Mouse (Mus musculus): ENCODE measurements around the gene Pgm5. TPM values are rescaled to one million over a fixed set of nuclear protein-coding genes. Genes with fewer than 3 reads are reported as not detected.

The Pgm5 gene
- polyA plus RNA-seq, 1 experiment from 2014 or later = 0.35 TPM

DNA sequence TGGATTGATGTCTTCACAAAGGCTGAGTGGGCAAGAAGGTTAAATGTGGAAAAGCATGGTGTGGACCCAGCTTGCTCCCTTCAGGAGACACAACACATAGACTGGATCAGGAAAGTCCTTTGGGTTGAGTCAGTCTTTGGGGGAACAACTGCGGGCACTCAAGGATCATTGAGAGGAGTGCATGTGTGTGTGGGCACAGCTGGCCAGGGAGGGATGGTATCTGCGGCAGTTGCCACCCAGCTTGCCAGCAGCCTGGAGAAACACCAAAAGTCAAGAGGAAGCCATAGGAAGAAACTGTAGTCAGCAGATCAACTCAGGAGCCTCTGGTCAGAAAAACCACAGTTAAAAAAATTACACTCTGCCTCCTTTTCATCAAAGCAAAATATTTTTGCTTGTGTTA is 12.8 kb downstream of the Pgm5 start:
- H3K9me3 ChIP-seq (replicated peaks) = no peaks in the 10 kb centered on the region
- H3K27ac ChIP-seq = no peak overlapping the region
- H3K4me2 ChIP-seq = no peak overlapping the region
- H3K4me3 ChIP-seq = no peak overlapping the region
- no peak for ATAC-seq
- H3K9ac ChIP-seq = no peak overlapping the region
- peaks cover 22% of the 10 kb centered on the region for H3K4me1 ChIP-seq
- WGBS = 89% methylated on average over 2 of the region's 2 CpGs
- no peaks in the 10 kb centered on the region for H3K27me3 ChIP-seq
- no peaks in the 10 kb centered on the region for H3K36me3 ChIP-seq (ENCODE audit: poor library complexity, severe bottlenecking)

DNA sequence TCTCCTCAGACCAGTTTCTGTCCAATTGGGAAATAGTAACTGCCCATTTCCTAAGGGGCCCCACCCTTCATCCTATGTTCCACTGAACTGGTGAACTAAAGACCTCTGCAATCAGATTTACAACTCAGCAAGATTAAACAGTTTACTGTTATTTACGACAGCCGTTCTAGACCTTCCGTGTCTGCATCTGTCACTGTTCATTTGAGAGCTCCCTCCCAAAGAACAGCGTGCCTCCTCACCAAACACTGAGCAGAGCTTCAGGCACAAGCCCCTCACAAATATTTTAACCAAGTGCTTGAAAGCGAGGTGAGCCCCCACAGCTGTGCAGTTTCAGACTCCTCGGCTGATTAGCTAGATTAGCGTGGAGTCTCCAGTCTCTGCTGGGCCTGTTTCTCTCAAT is 13.3 kb downstream of the Pgm5 start:
- Histone ChIP-seq H3K4me1 (peaks cover 22% of the 10 kb centered on the region), H3K4me3 (no peak overlapping the region), H3K27me3 (no peaks in the 10 kb centered on the region), H3K36me3 (ENCODE audit: poor library complexity, severe bottlenecking) (no peaks in the 10 kb centered on the region), H3K9ac (no peak overlapping the region), H3K4me2 (no peak overlapping the region), H3K27ac (no peak overlapping the region), H3K9me3 (replicated peaks) (no peaks in the 10 kb centered on the region)
- no peak for ATAC-seq
- WGBS = 68% methylated on average over 7 of the region's 7 CpGs

DNA sequence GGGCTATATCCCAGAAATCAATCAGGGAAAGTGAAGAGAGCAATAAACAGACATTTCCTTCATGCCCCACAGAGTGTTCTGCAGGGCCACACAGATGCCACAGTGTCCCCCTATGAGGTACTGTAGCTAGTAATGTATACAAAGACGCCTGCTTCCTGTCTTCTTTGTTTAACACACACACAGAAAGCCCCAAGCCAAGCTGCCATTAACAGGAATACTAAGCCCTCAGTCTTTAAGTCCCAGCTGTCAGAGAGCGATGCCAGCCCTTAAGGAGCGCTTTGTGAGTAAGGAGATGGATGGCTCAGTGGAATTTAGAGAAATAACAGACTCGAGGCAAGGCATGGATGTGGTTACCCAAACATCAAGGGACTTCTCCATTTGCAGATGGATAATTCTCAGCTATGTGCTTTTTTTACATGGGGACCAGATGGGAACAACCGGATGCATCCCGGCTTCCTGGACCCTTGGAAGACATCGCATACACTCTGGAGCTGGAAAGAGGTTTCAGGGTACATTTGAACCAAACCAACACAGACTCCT is 16.6 kb downstream of the Pgm5 start:
- peaks cover 12% of the 10 kb centered on the region for H3K4me1 ChIP-seq
- H3K27ac ChIP-seq = 0 out of 2 replicates have a peak overlapping the region, but pooled peaks have one; percentile 14
- no peak overlapping the region for H3K9ac ChIP-seq
- 47% methylated on average over 7 of the region's 7 CpGs for whole genome bisulfite sequencing
- H3K9me3 ChIP-seq (replicated peaks) = no peaks in the 10 kb centered on the region
- H3K4me3 ChIP-seq = no peak overlapping the region
- H3K27me3 ChIP-seq = no peaks in the 10 kb centered on the region
- H3K36me3 ChIP-seq (ENCODE audit: poor library complexity, severe bottlenecking) = no peaks in the 10 kb centered on the region
- no peak overlapping the region for H3K4me2 ChIP-seq
- peak; percentile 77 for ATAC-seq

DNA sequence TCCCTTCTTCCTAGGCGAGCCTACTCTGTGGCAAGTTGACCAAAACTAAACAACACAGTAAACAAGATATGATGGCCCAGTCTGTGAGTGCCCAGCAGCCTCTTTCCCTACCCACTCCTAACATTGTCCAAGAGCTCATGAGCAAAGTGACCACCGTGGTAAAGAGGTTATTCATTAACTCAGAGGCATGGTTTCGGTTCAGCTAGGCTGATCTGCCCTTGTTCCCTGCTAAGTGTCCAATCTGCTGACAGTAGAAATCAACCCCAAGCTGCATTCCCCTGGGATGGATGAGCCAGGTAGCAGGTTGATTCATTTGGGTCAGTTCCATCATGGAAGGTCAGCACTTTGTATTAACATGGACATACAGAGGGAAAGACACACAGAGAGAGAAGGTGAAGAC is 19.6 kb downstream of the Pgm5 start:
- Histone ChIP-seq H3K36me3 (ENCODE audit: poor library complexity, severe bottlenecking) (no peaks in the 10 kb centered on the region), H3K9ac (no peak overlapping the region), H3K4me2 (no peak overlapping the region), H3K9me3 (replicated peaks) (no peaks in the 10 kb centered on the region), H3K4me3 (no peak overlapping the region), H3K27ac (no peak overlapping the region), H3K4me1 (peaks cover 12% of the 10 kb centered on the region), H3K27me3 (no peaks in the 10 kb centered on the region)
- ATAC-seq = no peak
- 88% methylated on average over 3 of the region's 3 CpGs for WGBS

DNA sequence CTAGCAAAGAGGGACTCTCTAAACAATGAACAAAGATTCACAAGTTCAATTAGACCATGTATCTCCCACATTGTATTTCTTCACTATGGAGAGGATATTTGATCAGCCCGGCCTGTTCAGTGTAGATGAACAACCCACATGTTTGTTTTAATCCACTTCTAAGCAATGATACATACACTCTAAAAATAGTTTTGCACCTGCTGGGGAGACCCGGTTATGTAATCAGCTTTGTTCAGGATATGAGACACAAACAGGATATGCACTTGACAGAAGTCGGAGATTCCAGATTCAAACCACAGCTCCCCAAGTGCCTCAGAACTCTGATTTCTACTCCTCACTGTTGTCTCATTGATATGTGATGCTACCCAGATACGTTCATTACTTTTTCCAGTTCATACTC is 37.1 kb downstream of the Pgm5 start:
- Histone ChIP-seq H3K4me2 (no peak overlapping the region), H3K27me3 (no peaks in the 10 kb centered on the region), H3K27ac (no peak overlapping the region), H3K9ac (no peak overlapping the region), H3K9me3 (replicated peaks) (no peaks in the 10 kb centered on the region), H3K4me3 (no peak overlapping the region), H3K36me3 (ENCODE audit: poor library complexity, severe bottlenecking) (no peaks in the 10 kb centered on the region), H3K4me1 (no peaks in the 10 kb centered on the region)
- 91% methylated on average over 4 of the region's 4 CpGs for WGBS
- no peak for ATAC-seq

DNA sequence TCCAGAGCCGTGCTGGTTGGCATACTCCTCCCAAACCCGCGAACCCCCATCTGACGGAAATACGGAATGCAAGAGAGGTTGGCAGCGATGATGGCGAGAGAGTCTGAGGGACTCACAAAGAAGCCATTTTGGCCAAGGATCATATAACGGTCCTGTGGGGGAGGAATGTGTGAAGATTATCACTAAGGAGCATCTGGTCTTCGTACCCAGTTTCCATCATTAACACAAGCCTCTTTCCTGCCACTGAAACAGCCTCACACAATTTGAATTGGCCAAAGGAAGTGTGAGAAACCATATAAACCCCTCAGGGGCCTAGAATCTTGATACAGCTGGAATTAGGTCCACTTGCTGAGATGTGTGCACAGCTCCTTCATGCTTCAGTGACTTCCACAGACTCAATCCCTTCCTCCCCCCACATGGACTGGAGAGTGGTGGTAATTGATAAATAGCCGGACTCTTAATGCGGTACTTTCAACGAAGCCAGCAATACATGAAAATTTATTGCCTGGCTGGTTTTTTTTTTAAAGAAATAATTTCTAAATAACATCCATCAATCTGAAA is 45.9 kb downstream of the Pgm5 start:
- 69% methylated on average over 12 of the region's 12 CpGs for WGBS
- H3K9me3 ChIP-seq (replicated peaks) = no peaks in the 10 kb centered on the region
- no peaks in the 10 kb centered on the region for H3K27me3 ChIP-seq
- H3K4me3 ChIP-seq = no peak overlapping the region
- H3K27ac ChIP-seq = no peak overlapping the region
- no peaks in the 10 kb centered on the region for H3K36me3 ChIP-seq (ENCODE audit: poor library complexity, severe bottlenecking)
- no peak overlapping the region for H3K9ac ChIP-seq
- peak; percentile 33; the same call in 1 of the 2 replicates for ATAC-seq
- peaks cover 19% of the 10 kb centered on the region for H3K4me1 ChIP-seq
- no peak overlapping the region for H3K4me2 ChIP-seq

DNA sequence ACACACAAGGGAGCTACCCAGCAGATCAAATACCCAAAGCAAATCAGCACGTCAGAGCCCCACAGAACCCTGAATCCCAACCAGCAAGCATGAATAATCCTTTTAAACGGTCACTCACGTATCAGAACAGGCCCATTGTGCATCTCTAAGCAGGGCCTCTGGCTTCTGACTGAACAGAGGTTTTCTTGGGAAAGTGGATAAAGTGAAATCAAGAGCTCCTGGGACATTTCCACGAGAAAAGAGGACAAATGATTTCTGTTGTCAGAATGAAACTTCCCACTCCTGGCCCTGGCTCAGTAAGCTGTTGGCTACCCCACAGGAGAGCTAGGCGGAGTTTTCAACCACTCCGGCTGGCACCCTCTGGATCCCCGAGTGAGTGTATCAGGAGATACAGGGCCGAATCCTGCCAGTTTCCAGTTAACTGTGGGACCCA is 48.8 kb downstream of the Pgm5 start:
- no peak overlapping the region for H3K9ac ChIP-seq
- H3K4me2 ChIP-seq = no peak overlapping the region
- no peaks in the 10 kb centered on the region for H3K36me3 ChIP-seq (ENCODE audit: poor library complexity, severe bottlenecking)
- WGBS = 13% methylated on average over 8 of the region's 8 CpGs
- no peak overlapping the region for H3K27ac ChIP-seq
- no peaks in the 10 kb centered on the region for H3K9me3 ChIP-seq (replicated peaks)
- peaks cover 19% of the 10 kb centered on the region for H3K4me1 ChIP-seq
- H3K4me3 ChIP-seq = no peak overlapping the region
- H3K27me3 ChIP-seq = no peaks in the 10 kb centered on the region
- ATAC-seq = no peak

DNA sequence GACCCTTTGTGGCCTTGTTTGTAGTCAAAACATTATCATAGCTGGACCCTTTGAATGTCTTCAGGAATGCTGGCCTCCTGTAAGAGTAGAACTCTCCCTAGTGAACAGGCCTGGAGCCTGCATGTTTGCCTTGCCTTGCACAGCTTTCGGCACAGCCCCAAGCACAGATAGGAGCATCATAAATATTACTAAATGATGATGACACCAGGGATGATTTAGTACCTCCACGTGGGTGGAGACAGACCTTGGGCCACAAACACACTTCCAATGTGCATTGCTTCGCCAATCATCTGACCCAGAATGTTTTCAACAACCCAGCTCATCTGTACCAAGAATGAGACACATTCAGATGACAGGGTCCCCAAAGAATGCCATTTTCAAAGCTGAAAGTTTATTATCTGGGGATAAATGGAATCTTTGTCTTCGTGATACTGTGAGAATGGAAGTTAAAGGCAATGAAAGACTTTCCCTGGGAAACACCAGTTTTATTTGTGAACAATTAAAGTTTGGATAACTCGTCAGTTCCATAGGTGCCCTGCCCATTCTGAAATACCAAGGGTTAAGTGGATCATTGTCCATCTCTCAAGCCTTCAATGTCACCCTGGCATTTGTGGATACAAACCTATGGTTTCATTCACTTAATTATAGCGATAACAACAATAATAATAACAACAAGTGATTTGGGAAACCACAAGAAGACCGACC is 49.4 kb downstream of the Pgm5 start:
- peaks cover 19% of the 10 kb centered on the region for H3K4me1 ChIP-seq
- H3K27me3 ChIP-seq = no peaks in the 10 kb centered on the region
- WGBS = 46% methylated on average over 7 of the region's 7 CpGs
- no peak for ATAC-seq
- no peaks in the 10 kb centered on the region for H3K9me3 ChIP-seq (replicated peaks)
- H3K4me3 ChIP-seq = no peak overlapping the region
- H3K9ac ChIP-seq = no peak overlapping the region
- no peaks in the 10 kb centered on the region for H3K36me3 ChIP-seq (ENCODE audit: poor library complexity, severe bottlenecking)
- H3K4me2 ChIP-seq = no peak overlapping the region
- no peak overlapping the region for H3K27ac ChIP-seq

DNA sequence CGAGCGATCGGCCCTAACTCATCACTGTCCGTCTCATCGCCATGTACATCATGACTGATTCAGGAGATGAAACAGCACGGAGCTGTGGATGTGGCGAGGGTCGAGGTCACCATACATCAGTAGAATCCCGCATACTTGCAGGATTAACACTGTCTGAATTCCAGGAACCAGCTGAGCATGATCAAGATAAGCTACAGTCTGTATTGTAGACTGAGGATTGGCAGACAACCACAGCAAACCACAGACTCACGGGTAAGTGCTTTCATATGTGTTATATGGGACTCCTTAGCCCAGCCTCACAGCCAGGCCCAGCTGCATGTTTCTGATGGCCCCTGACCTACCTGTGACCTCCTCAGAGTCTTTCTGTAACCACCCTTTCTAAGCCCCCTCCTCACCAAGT is 50.2 kb downstream of the Pgm5 start:
- H3K4me2 ChIP-seq = no peak overlapping the region
- H3K9me3 ChIP-seq (replicated peaks) = no peaks in the 10 kb centered on the region
- no peak overlapping the region for H3K27ac ChIP-seq
- ATAC-seq = no peak
- peaks cover 16% of the 10 kb centered on the region for H3K4me1 ChIP-seq
- 87% methylated on average over 10 of the region's 10 CpGs for WGBS
- no peak overlapping the region for H3K4me3 ChIP-seq
- H3K27me3 ChIP-seq = no peaks in the 10 kb centered on the region
- no peak overlapping the region for H3K9ac ChIP-seq
- H3K36me3 ChIP-seq (ENCODE audit: poor library complexity, severe bottlenecking) = no peaks in the 10 kb centered on the region

DNA sequence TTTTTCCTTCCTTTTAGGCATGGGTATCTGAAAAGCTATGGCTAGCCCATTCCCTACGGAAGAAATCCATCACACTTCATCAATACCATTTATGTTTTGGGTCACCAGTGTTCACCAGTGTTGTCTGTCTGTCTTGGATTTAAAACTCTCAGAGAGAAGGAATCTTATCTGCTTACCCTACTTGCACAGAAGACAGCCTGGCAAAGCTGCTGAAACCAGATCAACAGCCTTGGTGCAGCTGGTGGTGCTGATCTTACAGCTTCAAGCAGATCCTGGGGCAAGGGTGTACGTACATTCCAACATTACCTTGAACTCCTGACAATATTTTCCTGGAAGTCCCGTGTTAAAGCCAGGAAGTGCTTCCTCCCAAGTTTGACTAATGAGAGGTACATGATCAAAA is 55.6 kb downstream of the Pgm5 start:
- Histone ChIP-seq H3K27ac (no peak overlapping the region), H3K36me3 (ENCODE audit: poor library complexity, severe bottlenecking) (no peaks in the 10 kb centered on the region), H3K4me2 (no peak overlapping the region), H3K9me3 (replicated peaks) (no peaks in the 10 kb centered on the region), H3K4me3 (no peak overlapping the region), H3K27me3 (no peaks in the 10 kb centered on the region), H3K9ac (no peak overlapping the region), H3K4me1 (no peaks in the 10 kb centered on the region)
- 89% methylated on average over 3 of the region's 3 CpGs for WGBS
- no peak for ATAC-seq

DNA sequence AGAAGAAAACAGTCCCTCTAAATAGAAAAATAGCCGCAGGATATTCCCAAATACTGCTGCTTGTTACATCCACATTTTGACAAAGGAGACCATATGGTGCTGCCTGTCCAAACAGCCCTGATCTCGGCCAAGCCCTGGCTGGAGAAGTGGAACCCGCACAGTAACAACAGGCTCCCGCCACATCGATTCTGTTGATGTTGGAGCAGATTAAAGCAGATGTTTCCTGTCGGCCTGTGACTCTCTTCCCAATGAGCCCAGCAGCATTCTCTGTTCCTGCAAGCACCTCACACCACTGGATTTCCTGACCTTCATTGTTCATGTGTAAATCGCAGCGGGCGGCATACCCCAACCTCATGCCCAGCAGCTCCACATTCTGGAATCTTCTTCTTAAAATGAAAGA is 64.0 kb downstream of the Pgm5 start:
- WGBS = 77% methylated on average over 9 of the region's 9 CpGs
- no peaks in the 10 kb centered on the region for H3K9me3 ChIP-seq (replicated peaks)
- H3K4me3 ChIP-seq = no peak overlapping the region
- no peaks in the 10 kb centered on the region for H3K27me3 ChIP-seq
- no peaks in the 10 kb centered on the region for H3K4me1 ChIP-seq
- H3K4me2 ChIP-seq = no peak overlapping the region
- H3K36me3 ChIP-seq (ENCODE audit: poor library complexity, severe bottlenecking) = no peaks in the 10 kb centered on the region
- H3K9ac ChIP-seq = no peak overlapping the region
- no peak overlapping the region for H3K27ac ChIP-seq
- no peak for ATAC-seq

DNA sequence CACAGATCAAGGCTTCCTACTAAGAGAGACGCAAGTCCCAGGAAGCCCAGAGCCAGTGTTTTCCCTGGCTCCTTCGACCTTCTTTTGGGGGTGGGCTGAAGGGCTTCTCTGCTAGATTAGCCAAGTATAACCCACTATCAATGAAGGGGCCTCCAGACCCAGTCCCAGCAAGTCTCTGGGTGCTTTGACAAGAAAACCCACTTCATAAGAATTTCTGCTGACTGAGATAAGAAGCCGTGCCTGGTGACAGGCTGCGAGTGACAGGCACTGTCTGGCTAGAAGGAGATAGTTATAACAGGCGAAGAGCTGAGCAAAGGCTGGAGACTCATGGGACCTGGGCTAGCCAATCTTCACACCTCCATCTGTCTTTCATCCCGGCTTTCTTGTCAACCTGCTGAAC is 67.3 kb downstream of the Pgm5 start:
- no peak for ATAC-seq
- H3K27ac ChIP-seq = no peak overlapping the region
- H3K9ac ChIP-seq = no peak overlapping the region
- WGBS = 86% methylated on average over 6 of the region's 6 CpGs
- H3K4me2 ChIP-seq = no peak overlapping the region
- no peaks in the 10 kb centered on the region for H3K36me3 ChIP-seq (ENCODE audit: poor library complexity, severe bottlenecking)
- H3K27me3 ChIP-seq = no peaks in the 10 kb centered on the region
- no peak overlapping the region for H3K4me3 ChIP-seq
- H3K9me3 ChIP-seq (replicated peaks) = no peaks in the 10 kb centered on the region
- H3K4me1 ChIP-seq = no peaks in the 10 kb centered on the region

Data from forebrain, embryonic 13.5 days (tissue).